In genomic region chr15:100642451-100642850, GRCm38 (mm10) we compare ENCODE assay signal across 31 mouse cellular contexts. TPM values are rescaled to one million over a fixed set of nuclear protein-coding genes. Genes with fewer than 3 reads are reported as not detected.
"Had no signal": no experiment of that assay in that cellular context is flagged by ENCODE, and none has a peak within 500 bp of the region (broad histone marks: within the 10 kb centered on the region; RNA-seq: fewer than 3 reads in every experiment).

No protein-coding gene starts in this region.

- H3K36me3 ChIP-seq: limb, embryonic 10.5 days; limb, embryonic 12.5 days; limb, embryonic 13.5 days; limb, embryonic 15.5 days; liver, embryonic 15.5 days; lung, embryonic 15.5 days; midbrain, embryonic 10.5 days; midbrain, embryonic 12.5 days; midbrain, embryonic 13.5 days; midbrain, embryonic 15.5 days had no signal

- H3K4me2 ChIP-seq: limb, embryonic 12.5 days; limb, embryonic 13.5 days; limb, embryonic 15.5 days; liver, embryonic 11.5 days; liver, embryonic 12.5 days; liver, embryonic 13.5 days; liver, embryonic 15.5 days; lung, embryonic 14.5 days; lung, embryonic 15.5 days; midbrain, embryonic 11.5 days; midbrain, embryonic 12.5 days; midbrain, embryonic 13.5 days; midbrain, embryonic 15.5 days had no signal

- H3K4me3 ChIP-seq: limb, embryonic 10.5 days; limb, embryonic 12.5 days; limb, embryonic 13.5 days; limb, embryonic 15.5 days; liver, embryonic 12.5 days; liver, embryonic 13.5 days; liver, embryonic 15.5 days; lung, embryonic 15.5 days; megakaryocyte, embryonic 14.5 days; midbrain, embryonic 10.5 days; midbrain, embryonic 12.5 days; midbrain, embryonic 13.5 days; midbrain, embryonic 15.5 days; myocyte had no signal

- H3K27me3 ChIP-seq: megakaryocyte, embryonic 14.5 days had no signal

- H3K4me1 ChIP-seq: liver, embryonic 12.5 days; liver, embryonic 13.5 days; midbrain, embryonic 12.5 days; midbrain, embryonic 13.5 days; midbrain, embryonic 15.5 days had no signal

- ATAC-seq: liver, embryonic 12.5 days; liver, postnatal 0 days; lung, postnatal 0 days; midbrain, embryonic 13.5 days; midbrain, embryonic 15.5 days; midbrain, embryonic 16.5 days had no signal

- H3K9me3 ChIP-seq: limb, embryonic 10.5 days; limb, embryonic 12.5 days; limb, embryonic 13.5 days; limb, embryonic 15.5 days; liver, embryonic 12.5 days; liver, embryonic 13.5 days; liver, embryonic 15.5 days; lung, embryonic 15.5 days; megakaryocyte, embryonic 14.5 days; midbrain, embryonic 10.5 days; midbrain, embryonic 12.5 days; midbrain, embryonic 13.5 days; midbrain, embryonic 15.5 days had no signal

- H3K27ac ChIP-seq: limb, embryonic 10.5 days; limb, embryonic 12.5 days; limb, embryonic 13.5 days; limb, embryonic 15.5 days; liver, embryonic 12.5 days; liver, embryonic 13.5 days; liver, embryonic 14.5 days; liver, embryonic 15.5 days; lung, embryonic 15.5 days; macrophage; midbrain, embryonic 10.5 days; midbrain, embryonic 12.5 days; midbrain, embryonic 13.5 days; midbrain, embryonic 15.5 days had no signal

- H3K9ac ChIP-seq: limb, embryonic 12.5 days; limb, embryonic 13.5 days; limb, embryonic 15.5 days; liver, embryonic 12.5 days; liver, embryonic 13.5 days; liver, embryonic 14.5 days; liver, embryonic 15.5 days; liver, postnatal 0 days; lung, embryonic 14.5 days; lung, embryonic 15.5 days; midbrain, embryonic 12.5 days; midbrain, embryonic 13.5 days; midbrain, embryonic 15.5 days had no signal

- DNase-seq: left cerebral cortex, postnatal 4 days; liver; liver, embryonic 13.5 days; liver, postnatal 0 days; lung, adult 18-20 months; lung, adult 2 months; lung, embryonic 14.5 days; lung, postnatal 10 days; lung, postnatal 14 days; lung, postnatal 36 days; lung, postnatal 4 days; midbrain, embryonic 14.5 days had no signal

RNA-seq across cellular contexts. Expression of gene Bin2, which starts 26.9 kb away (rescaled TPM):
- polyA plus RNA-seq: myocyte had no signal
